Mouse (Mus musculus): ENCODE results near the gene 4933409G03Rik. TPM values are rescaled to one million over a fixed set of nuclear protein-coding genes. Genes with fewer than 3 reads are reported as not detected.
"Not testable (repeated sequence)": the region's sequence is repeated elsewhere in the genome, so short reads cannot be mapped to it uniquely, and the experiment has no call there.

Gene 4933409G03Rik
- 0.27 TPM in 1 of 2 replicates, not detected in the other for polyA plus RNA-seq (2012; rRNA removed)

GRCm38 (mm10) chr2:68582113-68582512 is at the start of gene 4933409G03Rik:
Gene 4933409G03Rik (plus strand): TSS chr2:68582413.
- DNase-seq (ENCODE audit: low read depth) = no peak

DNA sequence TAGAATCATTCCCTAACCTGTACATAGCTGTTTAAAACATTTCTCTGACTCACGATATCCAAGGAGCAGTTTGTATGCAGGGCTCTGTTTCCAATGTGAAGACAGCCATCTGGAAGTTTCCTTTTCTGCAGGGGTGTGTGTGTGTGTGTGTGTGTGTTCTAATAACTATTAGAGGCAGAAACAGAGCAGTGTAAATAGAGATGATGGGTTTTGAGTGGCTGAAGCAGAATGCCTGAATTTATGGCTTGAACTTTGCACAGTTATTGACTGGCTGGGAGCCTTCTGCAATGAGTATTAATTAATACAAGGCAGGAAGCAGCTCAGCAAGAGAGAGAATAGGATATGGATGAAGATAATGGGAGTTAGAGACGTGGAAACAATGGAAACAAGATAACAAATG is 38.0 kb upstream of the 4933409G03Rik start:
- no peak for DNase-seq (ENCODE audit: low read depth)

- no peak for DNase-seq (ENCODE audit: low read depth)
Observed at GRCm38 (mm10) chr2:68560821-68561220, 21.4 kb upstream of the 4933409G03Rik start.

- DNase-seq (ENCODE audit: low read depth) = no peak
Observed at GRCm38 (mm10) chr2:68563331-68563730, 18.9 kb upstream of the 4933409G03Rik start.

- DNase-seq (ENCODE audit: low read depth) = no peak
Observed at GRCm38 (mm10) chr2:68568361-68568760, 13.9 kb upstream of the 4933409G03Rik start.

GRCm38 (mm10) chr2:68572340-68572739 is 9.9 kb upstream of the 4933409G03Rik start:
- no peak for DNase-seq (ENCODE audit: low read depth)

- no peak for DNase-seq (ENCODE audit: low read depth)
Observed at GRCm38 (mm10) chr2:68592765-68593164, 10.6 kb downstream of the 4933409G03Rik start.

DNA sequence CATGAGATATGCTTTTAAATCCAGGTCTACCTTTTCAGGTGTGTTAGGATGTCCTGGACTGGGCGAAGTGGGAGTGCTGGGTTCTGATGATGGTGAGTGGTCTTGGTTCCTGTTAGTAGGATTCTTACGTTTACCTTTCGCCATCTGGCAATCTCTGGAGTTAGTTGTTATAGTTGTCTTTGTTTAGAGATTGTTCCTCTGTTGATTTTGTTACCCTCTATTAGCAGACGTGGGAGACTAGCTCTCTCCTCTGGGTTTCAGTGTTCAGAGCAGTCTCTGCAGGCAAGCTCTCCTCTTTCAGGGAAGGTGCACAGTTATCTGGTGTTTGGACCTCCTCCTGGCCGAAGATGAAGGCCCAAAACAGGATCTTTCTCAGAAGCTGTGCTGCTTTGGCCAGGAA is 74.0 kb downstream of the 4933409G03Rik start, which contains the start of gene 4932414N04Rik:
4932414N04Rik (plus strand) TSS at position 301 of the 400 bp plus-strand sequence.
- not testable (repeated sequence) for DNase-seq (ENCODE audit: low read depth)

Other genes with a start within 250 kb of the 4933409G03Rik start
- 14.5 and 20.0 TPM in 2 replicates for gene Stk39, start 110.1 kb upstream of the 4933409G03Rik start, polyA plus RNA-seq (2012; rRNA removed)
- gene 4932414N04Rik, start 74.1 kb downstream of the 4933409G03Rik start, polyA plus RNA-seq (2012; rRNA removed) = 0.05 and 0.06 TPM in 2 replicates